Mouse (Mus musculus) myocyte (in vitro differentiated cells): ENCODE measurements around the gene Tuba3a. TPM values are rescaled to one million over a fixed set of nuclear protein-coding genes. Genes with fewer than 3 reads are reported as not detected.

ENCODE experiments used
- H3K27me3 ChIP-seq: one replicate; pipeline ENCODE4 v1.6.1; 2011; ENCODE audit not compliant: control insufficient read depth, insufficient read depth, insufficient read length
- H3K36me3 ChIP-seq: one replicate; pipeline ENCODE4 v1.6.1; 2011; ENCODE audit not compliant: control insufficient read depth, insufficient read depth
- H3K4me2 ChIP-seq: one replicate; pipeline ENCODE4 v1.6.1; 2011; ENCODE audit warnings: low read depth, control low read depth
- H3K4me3 ChIP-seq: one replicate; pipeline ENCODE4 v1.5.1; 2011; ENCODE audit warnings: mild to moderate bottlenecking, control low read depth, moderate library complexity
- H3K79me2 ChIP-seq: one replicate; pipeline ENCODE4 v1.6.1; 2011; ENCODE audit not compliant: control insufficient read depth, insufficient read depth
- H3ac ChIP-seq: one replicate; pipeline ENCODE4 v1.6.1; 2011; ENCODE audit not compliant: control insufficient read depth, insufficient read length
- CEBPB ChIP-seq: IDR thresholded peaks from 2 replicates; pipeline ENCODE4 v1.6.1; 2011; ENCODE audit warnings: mild to moderate bottlenecking, moderate library complexity; ENCODE audit not compliant: poor library complexity, insufficient read depth, severe bottlenecking
- E2F4 ChIP-seq: IDR thresholded peaks from one replicate; pipeline ENCODE4 v1.6.1; 2011; ENCODE audit warnings: mild to moderate bottlenecking, control low read depth, moderate library complexity; ENCODE audit not compliant: insufficient read depth
- MAX ChIP-seq: IDR thresholded peaks from one replicate; pipeline ENCODE4 v1.6.1; 2011; ENCODE audit warnings: low read depth, mild to moderate bottlenecking, control low read depth
- MYOD1 ChIP-seq, 3 experiments: IDR thresholded peaks; one replicate each; pipeline ENCODE4 v1.6.1; 2011; ENCODE audit warnings: control low read depth in 2 of 3, low read depth in 2 of 3, mild to moderate bottlenecking in 2 of 3, moderate library complexity in 1 of 3; ENCODE audit not compliant: insufficient read length in 2 of 3, control insufficient read depth in 1 of 3
- MYOG ChIP-seq, 3 experiments: IDR thresholded peaks; one replicate each; pipeline ENCODE4 v1.6.1; 2011; ENCODE audit warnings: control low read depth in 2 of 3, low read depth in 2 of 3, mild to moderate bottlenecking in 2 of 3; ENCODE audit not compliant: insufficient read length in 2 of 3, control insufficient read depth in 1 of 3, insufficient read depth in 1 of 3
- POLR2A ChIP-seq: IDR thresholded peaks from one replicate; pipeline ENCODE4 v1.6.1; 2011; ENCODE audit warnings: low read depth, mild to moderate bottlenecking, control low read depth, moderate library complexity; ENCODE audit not compliant: insufficient read length
- POLR2AphosphoS2 ChIP-seq: IDR thresholded peaks from one replicate; pipeline ENCODE4 v1.6.1; 2011; ENCODE audit warnings: low read depth, control low read depth; ENCODE audit not compliant: insufficient read length
- REST ChIP-seq: IDR thresholded peaks from one replicate; pipeline ENCODE4 v1.6.1; 2011; ENCODE audit warnings: mild to moderate bottlenecking, control low read depth, moderate library complexity; ENCODE audit not compliant: insufficient read depth, insufficient read length
- SRF ChIP-seq: IDR thresholded peaks from one replicate; pipeline ENCODE4 v1.6.1; 2011; ENCODE audit warnings: low read depth; ENCODE audit not compliant: control insufficient read depth, insufficient read length
- TCF12 ChIP-seq: IDR thresholded peaks from one replicate; pipeline ENCODE4 v1.6.1; 2011; ENCODE audit warnings: mild to moderate bottlenecking, control low read depth; ENCODE audit not compliant: poor library complexity, insufficient read depth, severe bottlenecking
- TCF3 ChIP-seq: IDR thresholded peaks from one replicate; pipeline ENCODE4 v1.6.1; 2011; ENCODE audit warnings: low read depth, control low read depth; ENCODE audit not compliant: insufficient read length
- USF1 ChIP-seq: IDR thresholded peaks from one replicate; pipeline ENCODE4 v1.6.1; 2011; ENCODE audit warnings: low read depth, mild to moderate bottlenecking, control low read depth, moderate library complexity
- polyA plus RNA-seq: library from polyadenylated mRNA; unstranded; fragments of >200 nt; fragmentation: generic; extraction: Trizol; gene quantifications from one replicate; pipeline ENCODE4 v1.2.1, GENCODE M21; 2012; ENCODE audit warnings: missing spikeins

The Tuba3a gene
- polyA plus RNA-seq, 1 experiment: not detected

DNA sequence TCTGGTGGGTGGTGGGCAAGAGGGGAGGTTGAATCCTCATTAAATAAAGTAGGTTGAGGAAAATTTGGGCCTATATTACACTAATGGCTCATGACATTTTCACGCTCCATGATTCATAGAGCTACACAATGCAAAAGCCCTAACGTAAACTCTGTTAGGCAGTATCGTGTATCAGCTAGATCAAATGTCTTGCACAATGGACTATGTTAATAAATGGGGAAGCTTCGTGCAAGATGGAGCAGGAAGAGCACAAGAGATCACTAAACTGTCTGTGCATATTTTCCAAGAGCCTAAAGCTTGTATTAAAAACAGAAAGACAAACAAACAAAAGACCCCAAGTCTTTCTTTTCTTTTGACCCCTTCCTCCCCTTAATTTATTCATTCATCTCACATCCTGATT, 8.2 kb upstream of the Tuba3a start:
- Histone ChIP-seq H3ac (no peak overlapping the region), H3K79me2 (no peaks in the 10 kb centered on the region), H3K4me2 (no peak overlapping the region), H3K4me3 (no peak overlapping the region), H3K36me3 (no peaks in the 10 kb centered on the region), H3K27me3 (no peaks in the 10 kb centered on the region)
- TF ChIP-seq CEBPB: no peak

DNA sequence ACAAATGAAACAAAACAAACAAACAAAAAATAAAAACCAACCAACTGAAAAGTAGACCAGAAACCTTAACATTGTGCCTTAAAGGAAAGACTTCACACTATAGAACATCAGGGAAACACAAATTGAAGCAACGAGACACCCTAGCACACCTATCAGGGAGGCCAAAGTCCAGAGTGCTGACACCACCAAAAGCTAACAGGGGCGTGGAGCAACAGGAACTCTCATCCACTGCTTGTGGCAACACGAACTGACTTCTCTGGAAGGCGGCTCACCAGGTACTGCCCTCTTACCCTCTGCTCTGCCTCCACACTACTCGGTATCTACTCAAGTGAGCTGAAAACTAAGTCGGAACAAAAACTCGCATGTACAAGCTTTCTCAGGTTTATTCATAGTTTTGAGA, 6.4 kb upstream of the Tuba3a start:
- TF ChIP-seq MYOG (IDR thresholded peaks at IDR 0.05; ENCODE audit: control insufficient read depth in 1 of 3, insufficient read depth in 1 of 3, insufficient read length in 2 of 3, low read depth in 2 of 3) (no peak), USF1 (no peak), POLR2AphosphoS2 (no peak), CEBPB (no peak), SRF (no peak), POLR2A (no peak), TCF3 (no peak), MYOD1 (IDR thresholded peaks at IDR 0.05; ENCODE audit: control insufficient read depth in 1 of 3, insufficient read length in 2 of 3, low read depth in 2 of 3) (no peak)
- H3ac ChIP-seq: no peak overlapping the region

DNA sequence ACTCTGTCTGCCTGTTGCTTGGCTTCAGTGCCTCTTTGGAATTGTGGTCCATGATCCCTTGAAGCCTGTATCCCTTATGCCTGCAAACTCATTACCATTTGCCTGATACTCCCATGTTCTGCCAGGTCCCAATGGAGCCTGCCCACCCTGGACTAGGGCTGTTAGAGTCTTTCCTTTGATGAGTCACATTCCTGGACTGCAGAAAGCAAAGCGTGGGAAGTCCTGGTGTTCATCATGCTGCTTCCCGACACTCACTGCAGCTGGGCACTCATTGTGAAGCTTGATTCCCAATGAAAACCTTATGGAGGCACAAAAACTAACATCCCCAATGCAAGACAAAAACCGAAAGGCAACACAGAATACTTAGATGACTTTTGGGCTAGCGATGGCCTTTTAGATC, 5.5 kb upstream of the Tuba3a start:
- Histone ChIP-seq H3K4me2 (no peak overlapping the region), H3K36me3 (no peaks in the 10 kb centered on the region), H3ac (no peak overlapping the region), H3K79me2 (no peaks in the 10 kb centered on the region), H3K4me3 (no peak overlapping the region), H3K27me3 (no peaks in the 10 kb centered on the region)
- TF ChIP-seq USF1 (no peak), TCF12 (no peak)

More for the DNA sequence above, 6.4 kb upstream of the Tuba3a start:
- Histone ChIP-seq H3K27me3 (no peaks in the 10 kb centered on the region), H3K79me2 (no peaks in the 10 kb centered on the region), H3K4me3 (no peak overlapping the region), H3K4me2 (no peak overlapping the region), H3K36me3 (no peaks in the 10 kb centered on the region)

DNA sequence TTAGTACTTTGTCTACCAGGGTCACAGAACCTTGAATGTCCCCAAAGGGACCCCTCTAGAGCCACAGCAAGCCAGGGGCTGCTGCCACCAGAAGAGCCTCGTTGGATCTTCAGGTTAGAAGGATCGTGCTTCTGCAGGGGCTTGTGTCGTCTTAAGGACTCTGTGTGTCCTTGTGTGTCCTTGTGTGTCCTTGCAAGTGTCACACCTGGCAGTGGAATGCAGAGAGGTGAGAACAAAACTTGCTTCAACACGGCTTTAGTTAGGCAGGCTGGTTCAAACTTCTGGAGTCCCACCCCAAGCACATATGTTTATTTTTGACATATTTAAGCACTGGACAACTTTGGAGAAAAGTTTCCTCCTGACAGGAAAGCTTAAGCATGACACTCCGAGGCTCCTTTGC, 2.9 kb upstream of the Tuba3a start:
- Histone ChIP-seq H3K4me2 (no peak overlapping the region), H3K79me2 (no peaks in the 10 kb centered on the region), H3K27me3 (no peaks in the 10 kb centered on the region), H3K4me3 (no peak overlapping the region), H3ac (no peak overlapping the region), H3K36me3 (no peaks in the 10 kb centered on the region)
- TF ChIP-seq TCF3 (no peak), POLR2A (no peak), TCF12 (no peak), REST (no peak), MYOG (IDR thresholded peaks at IDR 0.05; ENCODE audit: control insufficient read depth in 1 of 3, insufficient read depth in 1 of 3, insufficient read length in 2 of 3, low read depth in 2 of 3) (no peak), MYOD1 (IDR thresholded peaks at IDR 0.05; ENCODE audit: control insufficient read depth in 1 of 3, insufficient read length in 2 of 3, low read depth in 2 of 3) (no peak), SRF (no peak), E2F4 (no peak), CEBPB (no peak), MAX (no peak), USF1 (no peak), POLR2AphosphoS2 (no peak)

DNA sequence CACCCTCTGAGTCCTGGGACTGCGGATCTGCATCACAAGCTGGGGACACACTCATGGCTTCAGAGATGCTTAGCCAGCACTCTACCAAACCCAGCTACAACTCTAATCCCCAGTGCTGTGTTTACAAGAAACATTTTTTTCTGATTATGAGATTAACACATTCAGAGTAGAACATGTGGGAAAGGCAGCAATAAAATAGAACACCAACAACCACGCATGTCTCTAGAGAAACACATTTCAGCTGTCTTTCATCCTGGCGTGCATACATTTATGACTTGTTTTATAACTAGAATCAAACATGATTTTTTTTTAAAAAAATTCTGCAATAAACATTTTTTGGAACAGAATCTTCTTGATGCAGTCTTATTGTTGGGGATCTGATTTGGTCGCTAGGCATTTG, 1.1 kb upstream of the Tuba3a start:
- Histone ChIP-seq H3ac (no peak overlapping the region), H3K4me2 (no peak overlapping the region), H3K36me3 (no peaks in the 10 kb centered on the region), H3K27me3 (no peaks in the 10 kb centered on the region), H3K4me3 (no peak overlapping the region), H3K79me2 (no peaks in the 10 kb centered on the region)
- TF ChIP-seq MYOD1 (IDR thresholded peaks at IDR 0.05; ENCODE audit: control insufficient read depth in 1 of 3, insufficient read length in 2 of 3, low read depth in 2 of 3) (no peak), POLR2AphosphoS2 (no peak), MAX (no peak), MYOG (IDR thresholded peaks at IDR 0.05; ENCODE audit: control insufficient read depth in 1 of 3, insufficient read depth in 1 of 3, insufficient read length in 2 of 3, low read depth in 2 of 3) (no peak), TCF12 (no peak), SRF (no peak), REST (no peak)

- no peak overlapping the region for H3ac ChIP-seq
- H3K4me2 ChIP-seq: no peak overlapping the region
- no peaks in the 10 kb centered on the region for H3K27me3 ChIP-seq
- no peaks in the 10 kb centered on the region for H3K36me3 ChIP-seq
- TF ChIP-seq SRF (no peak), POLR2A (no peak), TCF12 (no peak), REST (no peak), USF1 (no peak)
- no peak overlapping the region for H3K4me3 ChIP-seq
- H3K79me2 ChIP-seq: no peaks in the 10 kb centered on the region
Measured at GRCm38 (mm10) chr6:125284751-125285150, 1.1 kb downstream of the Tuba3a start.
